Comparison of ENCODE assay signal across 18 mouse cellular contexts in the genomic region with DNA sequence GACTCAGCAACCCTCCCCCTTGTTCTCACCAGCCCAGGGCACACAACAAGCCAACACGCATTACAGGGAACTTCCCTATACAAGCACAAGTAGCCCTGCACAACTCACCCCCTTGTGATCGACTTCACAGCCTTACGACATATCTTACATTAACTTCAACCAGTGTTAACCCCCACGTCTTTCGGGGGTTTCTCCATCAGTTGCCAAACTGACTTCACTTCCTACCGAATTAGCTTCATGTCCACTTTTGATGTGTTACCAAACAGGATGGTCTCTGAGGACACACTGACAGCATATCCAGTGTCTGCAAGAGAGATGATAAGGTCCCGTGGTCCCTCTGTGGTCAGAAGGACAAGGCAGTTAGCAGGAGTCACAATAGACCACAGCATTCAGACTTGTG. TPM values are rescaled to one million over a fixed set of nuclear protein-coding genes. Genes with fewer than 3 reads are reported as not detected.
DNase-seq lines count a peak whose midpoint lies in the region; ATAC-seq and TF ChIP-seq lines count a peak whose summit lies in the region.
"Had no signal": no experiment of that assay in that cellular context is flagged by ENCODE, and none has a peak within 500 bp of the region (broad histone marks: within the 10 kb centered on the region; RNA-seq: fewer than 3 reads in every experiment).

No protein-coding gene starts in this region.

- intact Hi-C loops in heart, adult 2 months (cut with DNase I) = no loop called here

- no peak overlapping the region for H3K27ac ChIP-seq in heart, adult 2 months
- H3K27ac ChIP-seq in liver, embryonic 15.5 days (replicated peaks) = no peak overlapping the region; the same call in 1 of the 2 replicates
- no peak overlapping the region for H3K27ac ChIP-seq in midbrain, embryonic 11.5 days (ENCODE audit: low read depth, low read length)

- no peaks in the 10 kb centered on the region for H3K27me3 ChIP-seq in heart, adult 2 months (ENCODE audit: control insufficient read depth, insufficient read depth, low read length)
- H3K27me3 ChIP-seq in liver, embryonic 15.5 days = no peaks in the 10 kb centered on the region
- no peaks in the 10 kb centered on the region for H3K27me3 ChIP-seq in midbrain, embryonic 11.5 days (ENCODE audit: control insufficient read depth, insufficient read depth, low read length)

- no peaks in the 10 kb centered on the region for H3K36me3 ChIP-seq in heart, adult 2 months (ENCODE audit: control insufficient read depth, insufficient read depth, low read length)
- no peaks in the 10 kb centered on the region for H3K36me3 ChIP-seq in liver, embryonic 15.5 days (replicated peaks)
- H3K36me3 ChIP-seq in midbrain, embryonic 11.5 days (ENCODE audit: control insufficient read depth, insufficient read depth, low read length) = no peaks in the 10 kb centered on the region

- no peaks in the 10 kb centered on the region for H3K4me1 ChIP-seq in heart, adult 2 months (ENCODE audit: control insufficient read depth, insufficient read depth, low read length)
- H3K4me1 ChIP-seq in liver, embryonic 15.5 days (replicated peaks) = peaks cover 16% of the 10 kb centered on the region
- no peaks in the 10 kb centered on the region for H3K4me1 ChIP-seq in midbrain, embryonic 11.5 days (ENCODE audit: control insufficient read depth, insufficient read depth, low read length)

- no peak overlapping the region for H3K9ac ChIP-seq in heart, adult 2 months (ENCODE audit: low read depth, low read length)
- H3K9ac ChIP-seq in liver, embryonic 15.5 days = no peak overlapping the region
- H3K9ac ChIP-seq in midbrain, embryonic 11.5 days (ENCODE audit: low read length) = no peak overlapping the region
- H3K9ac ChIP-seq: lung, embryonic 14.5 days had no signal

- no peaks in the 10 kb centered on the region for H3K79me2 ChIP-seq in heart, adult 2 months (replicated peaks; ENCODE audit: control insufficient read depth, insufficient read depth, low read length)

- TF ChIP-seq POLR2A in heart, adult 2 months (IDR thresholded peaks at IDR 0.05; ENCODE audit: insufficient read depth, low read depth, low read length) = no peak

- peak; percentile 73 for ATAC-seq in liver, embryonic 15.5 days (ENCODE audit: insufficient read depth)
- ATAC-seq in megakaryocyte progenitor cell, adult 5-6 weeks (replicated peaks; ENCODE audit: poor library complexity) = peak; percentile 80
- no peak for ATAC-seq in midbrain, embryonic 11.5 days (ENCODE audit: low FRiP score)
- ATAC-seq: intestine, postnatal 0 days had no signal

- WGBS in heart, adult 2 months = 51% methylated on average over 7 of the region's 7 CpGs
- 21% methylated on average over 7 of the region's 7 CpGs for WGBS in liver, embryonic 15.5 days (ENCODE audit: insufficient replicate concordance)
- 90% methylated on average over 7 of the region's 7 CpGs for WGBS in midbrain, embryonic 11.5 days

- TF ChIP-seq EP300 in heart, adult 2 months (IDR thresholded peaks at IDR 0.05; ENCODE audit: insufficient read depth, low read depth, low read length) = no peak

- no peaks in the 10 kb centered on the region for H3K9me3 ChIP-seq in liver, embryonic 15.5 days (replicated peaks)
- no peaks in the 10 kb centered on the region for H3K9me3 ChIP-seq in midbrain, embryonic 11.5 days (ENCODE audit: control insufficient read depth, low read length)

- DNase-seq in heart, adult 11 months = peak; percentile 88
- no peak for DNase-seq in heart, adult 2 months
- peak; percentile 16 for DNase-seq in c-Kit-positive CD71-positive TER-119-positive erythroid progenitor cells, embryonic 14.5 days (ENCODE audit: low spot score)
- DNase-seq in retina, postnatal 1 day = no peak
- no peak for DNase-seq in midbrain, embryonic 11.5 days (ENCODE audit: low spot score, missing footprints)
- DNase-seq in spleen, adult 18-20 months = no peak
- DNase-seq: adrenal gland, postnatal 25 days; cerebellum, adult 2 months; heart, postnatal 4 days; kidney, postnatal 4 days; lung, embryonic 14.5 days had no signal

- TF ChIP-seq CTCF in heart, adult 2 months (IDR thresholded peaks at IDR 0.05) = no peak

- H3K4me2 ChIP-seq in liver, embryonic 15.5 days = no peak overlapping the region
- no peak overlapping the region for H3K4me2 ChIP-seq in midbrain, embryonic 11.5 days
- H3K4me2 ChIP-seq: lung, embryonic 14.5 days had no signal

- H3K4me3 ChIP-seq in heart, adult 2 months = no peak overlapping the region
- no peak overlapping the region for H3K4me3 ChIP-seq in liver, embryonic 15.5 days (replicated peaks)
- no peak overlapping the region for H3K4me3 ChIP-seq in midbrain, embryonic 11.5 days (ENCODE audit: low read depth, low read length)

RNA-seq across cellular contexts. Expression of a gene that starts 41.7 kb away (rescaled TPM):
- 10 to 100 TPM in 1 of 2 experiments, 1 to 10 TPM in 1; 10.0 to 10.8 TPM for total RNA-seq in heart, adult 2 months (2021)
- polyA plus RNA-seq in heart, adult 2 months (2012; rRNA removed) = 2.6 and 6.3 TPM in 2 replicates
- 2.1 and 2.9 TPM in 2 replicates for polyA plus RNA-seq in liver, embryonic 15.5 days (2015; fragmentation: Nextera tagmentation; extraction: Ambion mirVana)
- 12.3 and 13.5 TPM in 2 replicates for total RNA-seq in megakaryocyte progenitor cell, adult 5-6 weeks (2015)
- total RNA-seq in megakaryocyte progenitor cell, adult 5-6 weeks (2017) = 4.6 and 5.3 TPM in 2 replicates
- polyA plus RNA-seq in midbrain, embryonic 11.5 days (2014; fragmentation: Nextera tagmentation; extraction: Ambion mirVana) = 1.1 and 1.4 TPM in 2 replicates

RNA-seq across cellular contexts. Expression of a gene that starts 54.9 kb away (rescaled TPM):
- not detected for total RNA-seq in heart, adult 2 months (2021)
- polyA plus RNA-seq in heart, adult 2 months (2012; rRNA removed) = not detected in 2 replicates
- polyA plus RNA-seq in liver, embryonic 15.5 days (2015; fragmentation: Nextera tagmentation; extraction: Ambion mirVana) = not detected in 2 replicates
- total RNA-seq in megakaryocyte progenitor cell, adult 5-6 weeks (2015) = not detected in 2 replicates
- not detected in 2 replicates for total RNA-seq in megakaryocyte progenitor cell, adult 5-6 weeks (2017)
- not detected in 2 replicates for polyA plus RNA-seq in midbrain, embryonic 11.5 days (2014; fragmentation: Nextera tagmentation; extraction: Ambion mirVana)
- total RNA-seq: adrenal gland, postnatal 25 days; heart, adult 18-20 months; heart, postnatal 4 days; left cerebral cortex, postnatal 10 days had no signal
- polyA plus RNA-seq: cerebellum, adult 2 months; frontal cortex, adult 2 months; intestine, postnatal 0 days; lung, embryonic 14.5 days; urinary bladder, adult 2 months had no signal

Comparison
In these comparisons a context has a peak if more than half of its experiments do, and no peak if none do; other contexts are left out.
1. DNase-seq: peak in heart, adult 11 months (single experiment) and c-Kit-positive CD71-positive TER-119-positive erythroid progenitor cells, embryonic 14.5 days (single experiment); none in heart, adult 2 months (0 of 2), retina, postnatal 1 day (single experiment), midbrain, embryonic 11.5 days (single experiment) and spleen, adult 18-20 months (0 of 2).